Mouse (Mus musculus): ENCODE measurements around the gene Ier5. TPM values are rescaled to one million over a fixed set of nuclear protein-coding genes. Genes with fewer than 3 reads are reported as not detected.

Ier5 gene
- polyA plus RNA-seq, 1 experiment = 5.9 TPM

GRCm38 (mm10) chr1:155091374-155091841 is 8.0 kb downstream of the Ier5 start:
- H3K4me1 ChIP-seq (ENCODE audit: control insufficient read depth, insufficient read depth, low read length) = peaks cover 4% of the 10 kb centered on the region
- no peak overlapping the region for H3K27ac ChIP-seq (ENCODE audit: insufficient read depth, low read length)
- no peak overlapping the region for H3K4me3 ChIP-seq (ENCODE audit: low read depth, low read length)
- H3K36me3 ChIP-seq (ENCODE audit: control insufficient read depth, insufficient read depth, low read length, poor library complexity, severe bottlenecking) = no peaks in the 10 kb centered on the region
- H3K9ac ChIP-seq (ENCODE audit: low read depth, poor library complexity, severe bottlenecking) = no peak overlapping the region
- H3K9me3 ChIP-seq (replicated peaks; ENCODE audit: control insufficient read depth, insufficient read depth, low read length, poor library complexity, severe bottlenecking) = no peaks in the 10 kb centered on the region
- TF ChIP-seq CTCF (IDR thresholded peaks at IDR 0.05; ENCODE audit: low read depth, low read length) = no peak
- no peak for TF ChIP-seq EP300 (IDR thresholded peaks at IDR 0.05; ENCODE audit: insufficient read depth, low read depth, low read length)
- no peak for TF ChIP-seq POLR2A (IDR thresholded peaks at IDR 0.05; ENCODE audit: insufficient read depth, low read length)
- H3K27me3 ChIP-seq (ENCODE audit: control insufficient read depth, insufficient read depth, low read length, poor library complexity, severe bottlenecking) = no peaks in the 10 kb centered on the region; the same call in 1 of the 2 replicates

GRCm38 (mm10) chr1:155090736-155091135 is 8.7 kb downstream of the Ier5 start:
- no peak overlapping the region for H3K27ac ChIP-seq (ENCODE audit: insufficient read depth, low read length)
- TF ChIP-seq CTCF (IDR thresholded peaks at IDR 0.05; ENCODE audit: low read depth, low read length) = no peak
- no peak for TF ChIP-seq EP300 (IDR thresholded peaks at IDR 0.05; ENCODE audit: insufficient read depth, low read depth, low read length)
- TF ChIP-seq POLR2A (IDR thresholded peaks at IDR 0.05; ENCODE audit: insufficient read depth, low read length) = no peak

GRCm38 (mm10) chr1:155090327-155090726 is 9.1 kb downstream of the Ier5 start:
- no peak for TF ChIP-seq EP300 (IDR thresholded peaks at IDR 0.05; ENCODE audit: insufficient read depth, low read depth, low read length)
- TF ChIP-seq CTCF (IDR thresholded peaks at IDR 0.05; ENCODE audit: low read depth, low read length) = no peak
- TF ChIP-seq POLR2A (IDR thresholded peaks at IDR 0.05; ENCODE audit: insufficient read depth, low read length) = no peak
- peaks cover 4% of the 10 kb centered on the region for H3K4me1 ChIP-seq (ENCODE audit: control insufficient read depth, insufficient read depth, low read length)
- H3K9me3 ChIP-seq (replicated peaks; ENCODE audit: control insufficient read depth, insufficient read depth, low read length, poor library complexity, severe bottlenecking) = no peaks in the 10 kb centered on the region
- H3K36me3 ChIP-seq (ENCODE audit: control insufficient read depth, insufficient read depth, low read length, poor library complexity, severe bottlenecking) = no peaks in the 10 kb centered on the region
- H3K27ac ChIP-seq (ENCODE audit: insufficient read depth, low read length) = no peak overlapping the region
- H3K27me3 ChIP-seq (ENCODE audit: control insufficient read depth, insufficient read depth, low read length, poor library complexity, severe bottlenecking) = no peaks in the 10 kb centered on the region; the same call in 1 of the 2 replicates
- H3K4me3 ChIP-seq (ENCODE audit: low read depth, low read length) = no peak overlapping the region
- H3K9ac ChIP-seq (ENCODE audit: low read depth, poor library complexity, severe bottlenecking) = no peak overlapping the region

More at GRCm38 (mm10) chr1:155090736-155091135, 8.7 kb downstream of the Ier5 start:
- Histone ChIP-seq H3K27me3 (ENCODE audit: control insufficient read depth, insufficient read depth, low read length, poor library complexity, severe bottlenecking) (no peaks in the 10 kb centered on the region; the same call in 1 of the 2 replicates), H3K4me1 (ENCODE audit: control insufficient read depth, insufficient read depth, low read length) (peaks cover 4% of the 10 kb centered on the region), H3K4me3 (ENCODE audit: low read depth, low read length) (no peak overlapping the region), H3K9me3 (replicated peaks; ENCODE audit: control insufficient read depth, insufficient read depth, low read length, poor library complexity, severe bottlenecking) (no peaks in the 10 kb centered on the region), H3K9ac (ENCODE audit: low read depth, poor library complexity, severe bottlenecking) (no peak overlapping the region), H3K36me3 (ENCODE audit: control insufficient read depth, insufficient read depth, low read length, poor library complexity, severe bottlenecking) (no peaks in the 10 kb centered on the region)

GRCm38 (mm10) chr1:155088847-155089603 is 10.4 kb downstream of the Ier5 start:
- H3K36me3 ChIP-seq (ENCODE audit: control insufficient read depth, insufficient read depth, low read length, poor library complexity, severe bottlenecking) = no peaks in the 10 kb centered on the region
- H3K9me3 ChIP-seq (replicated peaks; ENCODE audit: control insufficient read depth, insufficient read depth, low read length, poor library complexity, severe bottlenecking) = no peaks in the 10 kb centered on the region
- H3K4me3 ChIP-seq (ENCODE audit: low read depth, low read length) = no peak overlapping the region
- no peak overlapping the region for H3K9ac ChIP-seq (ENCODE audit: low read depth, poor library complexity, severe bottlenecking)
- no peak for TF ChIP-seq EP300 (IDR thresholded peaks at IDR 0.05; ENCODE audit: insufficient read depth, low read depth, low read length)
- no peak for TF ChIP-seq CTCF (IDR thresholded peaks at IDR 0.05; ENCODE audit: low read depth, low read length)
- no peak for TF ChIP-seq POLR2A (IDR thresholded peaks at IDR 0.05; ENCODE audit: insufficient read depth, low read length)
- H3K27me3 ChIP-seq (ENCODE audit: control insufficient read depth, insufficient read depth, low read length, poor library complexity, severe bottlenecking) = peaks cover 4% of the 10 kb centered on the region; the same call in 1 of the 2 replicates
- H3K4me1 ChIP-seq (ENCODE audit: control insufficient read depth, insufficient read depth, low read length) = peaks cover 4% of the 10 kb centered on the region
- no peak overlapping the region for H3K27ac ChIP-seq (ENCODE audit: insufficient read depth, low read length)

GRCm38 (mm10) chr1:155088046-155088445 is 11.4 kb downstream of the Ier5 start:
- Histone ChIP-seq H3K9me3 (replicated peaks; ENCODE audit: control insufficient read depth, insufficient read depth, low read length, poor library complexity, severe bottlenecking) (no peaks in the 10 kb centered on the region), H3K36me3 (ENCODE audit: control insufficient read depth, insufficient read depth, low read length, poor library complexity, severe bottlenecking) (no peaks in the 10 kb centered on the region), H3K27me3 (ENCODE audit: control insufficient read depth, insufficient read depth, low read length, poor library complexity, severe bottlenecking) (peaks cover 4% of the 10 kb centered on the region; the same call in 1 of the 2 replicates), H3K4me1 (ENCODE audit: control insufficient read depth, insufficient read depth, low read length) (peaks cover 3% of the 10 kb centered on the region), H3K27ac (ENCODE audit: insufficient read depth, low read length) (no peak overlapping the region), H3K4me3 (ENCODE audit: low read depth, low read length) (no peak overlapping the region), H3K9ac (ENCODE audit: low read depth, poor library complexity, severe bottlenecking) (no peak overlapping the region)
- TF ChIP-seq CTCF (IDR thresholded peaks at IDR 0.05; ENCODE audit: low read depth, low read length) (no peak), EP300 (IDR thresholded peaks at IDR 0.05; ENCODE audit: insufficient read depth, low read depth, low read length) (no peak), POLR2A (IDR thresholded peaks at IDR 0.05; ENCODE audit: insufficient read depth, low read length) (no peak)

GRCm38 (mm10) chr1:155086893-155087292 is 12.5 kb downstream of the Ier5 start:
- no peaks in the 10 kb centered on the region for H3K36me3 ChIP-seq (ENCODE audit: control insufficient read depth, insufficient read depth, low read length, poor library complexity, severe bottlenecking)
- no peak overlapping the region for H3K4me3 ChIP-seq (ENCODE audit: low read depth, low read length)
- TF ChIP-seq CTCF (IDR thresholded peaks at IDR 0.05; ENCODE audit: low read depth, low read length) = no peak
- no peak for TF ChIP-seq EP300 (IDR thresholded peaks at IDR 0.05; ENCODE audit: insufficient read depth, low read depth, low read length)
- TF ChIP-seq POLR2A (IDR thresholded peaks at IDR 0.05; ENCODE audit: insufficient read depth, low read length) = no peak
- peaks cover 4% of the 10 kb centered on the region; the same call in 1 of the 2 replicates for H3K27me3 ChIP-seq (ENCODE audit: control insufficient read depth, insufficient read depth, low read length, poor library complexity, severe bottlenecking)
- H3K9me3 ChIP-seq (replicated peaks; ENCODE audit: control insufficient read depth, insufficient read depth, low read length, poor library complexity, severe bottlenecking) = no peaks in the 10 kb centered on the region
- H3K9ac ChIP-seq (ENCODE audit: low read depth, poor library complexity, severe bottlenecking) = no peak overlapping the region
- peak overlapping the region; percentile 45 for H3K27ac ChIP-seq (ENCODE audit: insufficient read depth, low read length)
- peaks cover 3% of the 10 kb centered on the region for H3K4me1 ChIP-seq (ENCODE audit: control insufficient read depth, insufficient read depth, low read length)

Data from ES-Bruce4 (cell line).